In the genomic region with DNA sequence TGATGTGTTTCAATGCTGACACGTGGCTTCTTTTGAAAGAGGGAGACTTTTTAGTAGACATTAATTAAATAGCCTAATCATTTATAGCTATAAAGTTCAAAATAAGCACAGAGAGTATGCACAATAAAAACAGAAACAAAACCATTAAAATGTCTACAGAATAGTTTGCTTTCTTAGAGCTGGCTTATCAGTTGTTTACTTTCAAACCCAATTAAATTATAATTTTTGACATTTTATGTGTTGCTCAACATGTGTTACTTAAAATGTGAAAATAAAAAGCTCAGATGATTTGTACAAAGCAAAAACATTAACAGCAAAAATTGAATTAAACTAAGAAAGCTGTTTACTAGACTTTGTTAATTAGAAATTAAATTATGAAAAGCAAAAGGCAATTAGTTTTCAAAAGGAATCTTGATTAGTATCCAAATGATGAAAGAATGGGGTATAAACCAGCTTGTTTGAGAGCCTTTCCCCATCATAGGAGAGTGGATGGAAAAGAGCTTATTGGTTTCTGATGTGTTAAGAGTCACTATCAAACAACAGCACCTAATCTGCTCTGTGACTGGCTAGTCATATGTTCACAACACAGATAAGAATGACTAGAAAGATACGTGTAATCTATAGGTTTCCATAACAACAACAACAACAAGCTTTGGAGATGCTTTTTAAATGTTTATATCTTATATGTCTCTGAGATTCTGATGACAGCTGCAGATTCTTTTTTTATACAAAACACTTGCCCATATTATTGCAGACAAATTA, we compare ENCODE assay signal across 13 mouse cellular contexts.
"Had no signal": no experiment of that assay in that cellular context is flagged by ENCODE, and none has a peak within 500 bp of the region (broad histone marks: within the 10 kb centered on the region; RNA-seq: fewer than 3 reads in every experiment).

No protein-coding gene starts in this region.

- DNase-seq: kidney, postnatal 10 days; kidney, postnatal 36 days; layer of hippocampus, postnatal 36 days; lung, postnatal 10 days; thymus, adult 18-20 months; thymus, postnatal 36 days had no signal

- ATAC-seq: intestine, postnatal 0 days; midbrain, embryonic 13.5 days; midbrain, embryonic 16.5 days had no signal

- H3K9ac ChIP-seq: liver, embryonic 14.5 days; midbrain, embryonic 13.5 days had no signal

- H3K4me2 ChIP-seq: liver, embryonic 11.5 days; midbrain, embryonic 13.5 days had no signal

- H3K4me3 ChIP-seq: left cerebral cortex, adult 2 months; midbrain, embryonic 13.5 days had no signal

- H3K27ac ChIP-seq: left cerebral cortex, adult 2 months; liver, embryonic 14.5 days; macrophage; midbrain, embryonic 13.5 days had no signal

- H3K27me3 ChIP-seq: midbrain, embryonic 13.5 days had no signal

- H3K4me1 ChIP-seq: midbrain, embryonic 13.5 days had no signal

- H3K36me3 ChIP-seq: midbrain, embryonic 13.5 days had no signal

- H3K9me3 ChIP-seq: midbrain, embryonic 13.5 days had no signal
